Mouse (Mus musculus) B cell, adult 67 days (primary cell): Measurements from ENCODE around the gene Cdc42ep2. TPM values are rescaled to one million over a fixed set of nuclear protein-coding genes. Genes with fewer than 3 reads are reported as not detected.

Experiments used
- total RNA-seq, 2 experiments: library from RNA; stranded (reverse); gene quantifications; 4 replicates each; pipeline ENCODE4 v1.2.4; 2023

Gene Cdc42ep2
- not detected for total RNA-seq

GRCm38 (mm10) chr19:5924713-5925093, at the start of gene Cdc42ep2:
TSS of gene Cdc42ep2 (minus strand) at chr19:5924816.

GRCm38 (mm10) chr19:5963883-5964562, 39.4 kb upstream of the Cdc42ep2 start, which contains the start of gene Pola2:
TSS of gene Pola2 (minus strand) at chr19:5964202.

GRCm38 (mm10) chr19:5913007-5913719, 11.5 kb downstream of the Cdc42ep2 start, which contains the start of gene Dpf2:
TSS of gene Dpf2 (minus strand) at chr19:5913010.

GRCm38 (mm10) chr19:5894002-5894678, 30.5 kb downstream of the Cdc42ep2 start, which contains the start of gene Tigd3:
TSS of gene Tigd3 (minus strand) at chr19:5894149.

GRCm38 (mm10) chr19:5877618-5878361, 46.8 kb downstream of the Cdc42ep2 start, which contains the start of gene Slc25a45:
TSS of gene Slc25a45 (plus strand) at chr19:5877808.

GRCm38 (mm10) chr19:5874969-5875480, 49.6 kb downstream of the Cdc42ep2 start, which contains the start of gene Frmd8:
TSS of gene Frmd8 (minus strand) at chr19:5875274.

Other genes starting within 250 kb of the Cdc42ep2 start
- gene Map3k11, start 236.1 kb downstream of the Cdc42ep2 start, total RNA-seq = 10 to 100 TPM; 62.0 to 64.7 TPM
- 100 to 1,000 TPM; 203 to 215 TPM for gene Pcnx3, start 235.9 kb downstream of the Cdc42ep2 start, total RNA-seq
- gene Kcnk7, start 220.4 kb downstream of the Cdc42ep2 start, total RNA-seq = not detected
- 10 to 100 TPM; 57.1 to 58.7 TPM for gene Ehbp1l1, start 198.5 kb downstream of the Cdc42ep2 start, total RNA-seq
- gene Fam89b, start 195.2 kb downstream of the Cdc42ep2 start, total RNA-seq = 10 to 100 TPM; 23.5 to 24.9 TPM
- gene Ltbp3, start 183.9 kb downstream of the Cdc42ep2 start, total RNA-seq = not detected
- 10 to 100 TPM; 84.0 to 96.8 TPM for gene Scyl1, start 153.4 kb downstream of the Cdc42ep2 start, total RNA-seq
- gene Frmd8, start 49.5 kb downstream of the Cdc42ep2 start, total RNA-seq = 10 to 100 TPM; 39.6 to 41.7 TPM
- gene Slc25a45, start 47.0 kb downstream of the Cdc42ep2 start, total RNA-seq = 10 to 100 TPM; 21.2 to 26.6 TPM
- gene Tigd3, start 30.7 kb downstream of the Cdc42ep2 start, total RNA-seq = 1 to 10 TPM; 3.4 to 4.2 TPM
- gene Dpf2, start 11.8 kb downstream of the Cdc42ep2 start, total RNA-seq = 100 to 1,000 TPM; 171 to 191 TPM
- gene Pola2, start 39.4 kb upstream of the Cdc42ep2 start, total RNA-seq = 10 to 100 TPM; 77.0 to 78.2 TPM
- not detected for gene Slc22a20, start 61.3 kb upstream of the Cdc42ep2 start, total RNA-seq
- gene Capn1, start 91.1 kb upstream of the Cdc42ep2 start, total RNA-seq = 100 to 1,000 TPM in 1 of 2 experiments, 10 to 100 TPM in 1; 97.9 to 103 TPM
- gene Syvn1, start 121.8 kb upstream of the Cdc42ep2 start, total RNA-seq = 100 to 1,000 TPM; 205 to 221 TPM
- gene Mrpl49, start 133.0 kb upstream of the Cdc42ep2 start, total RNA-seq = 10 to 100 TPM; 24.4 to 30.4 TPM
- 1,000 to 10,000 TPM; 3,281 to 3,326 TPM for gene Fau, start 133.0 kb upstream of the Cdc42ep2 start, total RNA-seq
- gene Znhit2, start 136.4 kb upstream of the Cdc42ep2 start, total RNA-seq = 10 to 100 TPM; 11.5 to 17.8 TPM
- 10 to 100 TPM; 11.2 to 16.4 TPM for gene Tm7sf2, start 143.6 kb upstream of the Cdc42ep2 start, total RNA-seq
- gene Vps51, start 152.4 kb upstream of the Cdc42ep2 start, total RNA-seq = 100 to 1,000 TPM in 1 of 2 experiments, 10 to 100 TPM in 1; 83.4 to 105 TPM
- not detected for gene Tmem262, start 155.2 kb upstream of the Cdc42ep2 start, total RNA-seq
- not detected for gene Gm28374, start 157.4 kb upstream of the Cdc42ep2 start, total RNA-seq
- gene Zfpl1, start 160.1 kb upstream of the Cdc42ep2 start, total RNA-seq = 10 to 100 TPM; 51.4 to 65.8 TPM
- gene Cdca5, start 160.2 kb upstream of the Cdc42ep2 start, total RNA-seq = 1 to 10 TPM; 1.6 TPM
- not detected for gene AC131692.1, start 169.6 kb upstream of the Cdc42ep2 start, total RNA-seq
- not detected for gene Naaladl1, start 181.0 kb upstream of the Cdc42ep2 start, total RNA-seq
- 1 to 10 TPM; 8.8 to 10.0 TPM for gene Sac3d1, start 193.8 kb upstream of the Cdc42ep2 start, total RNA-seq
- gene Snx15, start 203.5 kb upstream of the Cdc42ep2 start, total RNA-seq = 10 to 100 TPM; 41.1 to 46.7 TPM
- gene Batf2, start 216.2 kb upstream of the Cdc42ep2 start, total RNA-seq = not detected
- 10 to 100 TPM; 31.4 to 32.2 TPM for gene Arl2, start 216.7 kb upstream of the Cdc42ep2 start, total RNA-seq